Mouse (Mus musculus): ENCODE data around the gene Thbs1.

Thbs1 gene

GRCm38 (mm10) chr2:118111488-118112131 lies at the start of gene Thbs1:
Gene Thbs1, plus strand, starts transcription at chr2:118111876.
- DNase-seq (ENCODE audit: low read depth, low spot score): no peak

- DNase-seq (ENCODE audit: low read depth, low spot score): no peak
Measured at GRCm38 (mm10) chr2:118064121-118064764, 47.4 kb upstream of the Thbs1 start.

GRCm38 (mm10) chr2:118066065-118066770 lies 45.5 kb upstream of the Thbs1 start:
- DNase-seq (ENCODE audit: low read depth, low spot score): no peak

GRCm38 (mm10) chr2:118069975-118070374 lies 41.7 kb upstream of the Thbs1 start:
- DNase-seq (ENCODE audit: low read depth, low spot score): no peak

GRCm38 (mm10) chr2:118072811-118073372 lies 38.8 kb upstream of the Thbs1 start:
- DNase-seq (ENCODE audit: low read depth, low spot score): no peak

- DNase-seq (ENCODE audit: low read depth, low spot score): no peak
Measured at GRCm38 (mm10) chr2:118074030-118074429, 37.6 kb upstream of the Thbs1 start.

GRCm38 (mm10) chr2:118075165-118075564 lies 36.5 kb upstream of the Thbs1 start:
- DNase-seq (ENCODE audit: low read depth, low spot score): no peak

- DNase-seq (ENCODE audit: low read depth, low spot score): no peak
Measured at GRCm38 (mm10) chr2:118079131-118079530, 32.5 kb upstream of the Thbs1 start.

GRCm38 (mm10) chr2:118081581-118081980 lies 30.1 kb upstream of the Thbs1 start:
- DNase-seq (ENCODE audit: low read depth, low spot score): no peak

- no peak for DNase-seq (ENCODE audit: low read depth, low spot score)
Measured at GRCm38 (mm10) chr2:118083652-118084051, 28.0 kb upstream of the Thbs1 start.

- DNase-seq (ENCODE audit: low read depth, low spot score): no peak
Measured at GRCm38 (mm10) chr2:118084693-118085092, 27.0 kb upstream of the Thbs1 start.

GRCm38 (mm10) chr2:118085647-118086046 lies 26.0 kb upstream of the Thbs1 start:
- DNase-seq (ENCODE audit: low read depth, low spot score): no peak

- DNase-seq (ENCODE audit: low read depth, low spot score): no peak
Measured at GRCm38 (mm10) chr2:118087044-118087726, 24.5 kb upstream of the Thbs1 start.

- DNase-seq (ENCODE audit: low read depth, low spot score): no peak
Measured at GRCm38 (mm10) chr2:118091226-118091625, 20.4 kb upstream of the Thbs1 start.

- DNase-seq (ENCODE audit: low read depth, low spot score): no peak
Measured at GRCm38 (mm10) chr2:118099104-118099503, 12.6 kb upstream of the Thbs1 start.

- no peak for DNase-seq (ENCODE audit: low read depth, low spot score)
Measured at GRCm38 (mm10) chr2:118102169-118102568, 9.5 kb upstream of the Thbs1 start.

- DNase-seq (ENCODE audit: low read depth, low spot score): no peak
Measured at GRCm38 (mm10) chr2:118110225-118110915, 1.3 kb upstream of the Thbs1 start.

GRCm38 (mm10) chr2:118111116-118111487 lies 574 bp upstream of the Thbs1 start:
- DNase-seq (ENCODE audit: low read depth, low spot score): peak; percentile 57

GRCm38 (mm10) chr2:118112438-118112837 lies 762 bp downstream of the Thbs1 start:
- no peak for DNase-seq (ENCODE audit: low read depth, low spot score)

GRCm38 (mm10) chr2:118112846-118113479 lies 1.3 kb downstream of the Thbs1 start:
- no peak for DNase-seq (ENCODE audit: low read depth, low spot score)
